Mouse (Mus musculus): ENCODE data around the gene Rasal3.

The Rasal3 gene

GRCm38 (mm10) chr17:32356766-32357760, 46.3 kb downstream of the Rasal3 start:
- no peak for DNase-seq (ENCODE audit: low read depth in 2 of 2, low spot score in 2 of 2)

- no peak for DNase-seq (ENCODE audit: low read depth in 2 of 2, low spot score in 2 of 2)
Measured at GRCm38 (mm10) chr17:32356281-32356680, 47.1 kb downstream of the Rasal3 start.

GRCm38 (mm10) chr17:32355031-32355430, 48.4 kb downstream of the Rasal3 start:
- DNase-seq (ENCODE audit: low read depth in 2 of 2, low spot score in 2 of 2) = no peak

- no peak for DNase-seq (ENCODE audit: low read depth in 2 of 2, low spot score in 2 of 2)
Measured at GRCm38 (mm10) chr17:32354211-32354610, 49.2 kb downstream of the Rasal3 start.

DNA sequence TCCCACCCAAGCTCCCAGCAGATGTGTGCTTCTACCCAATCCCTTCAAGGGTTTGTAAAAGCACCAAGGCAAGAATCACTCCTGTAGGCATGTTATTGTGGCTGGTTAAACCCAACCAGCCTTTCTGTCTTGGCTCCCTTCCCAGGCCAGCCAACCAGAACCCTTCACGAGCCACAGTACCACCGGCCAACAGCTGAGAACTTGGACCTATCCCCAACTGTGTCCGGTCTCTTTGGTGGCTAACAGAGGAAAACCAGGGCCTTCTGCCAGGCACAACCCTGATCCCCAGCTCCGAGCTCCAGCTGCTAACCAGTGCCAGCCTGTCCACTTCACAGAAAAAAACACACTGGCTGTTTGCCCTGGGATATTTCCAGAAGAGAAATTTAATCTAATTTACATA, 49.7 kb downstream of the Rasal3 start:
- DNase-seq (ENCODE audit: low read depth in 2 of 2, low spot score in 2 of 2) = no peak

DNA sequence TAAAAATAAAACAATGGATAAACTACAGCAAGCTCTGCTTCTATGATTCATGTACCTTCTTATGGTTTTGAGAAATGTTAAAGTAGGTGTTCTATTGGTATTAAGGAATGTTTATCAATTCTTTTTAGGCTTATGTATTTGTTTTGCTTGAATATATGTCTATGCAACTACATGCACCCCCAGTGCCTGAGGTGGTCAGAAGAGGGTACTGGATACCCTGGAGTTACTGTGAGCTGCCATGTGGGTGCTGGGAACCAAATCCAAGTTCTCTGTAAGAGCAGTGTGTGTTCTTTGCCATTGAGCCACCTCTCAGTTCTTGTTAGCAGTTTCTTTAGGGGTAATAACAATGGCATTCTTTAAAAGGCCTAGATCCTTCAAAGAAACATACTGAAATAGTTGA, 51.7 kb downstream of the Rasal3 start:
- no peak for DNase-seq (ENCODE audit: low read depth in 2 of 2, low spot score in 2 of 2)

DNA sequence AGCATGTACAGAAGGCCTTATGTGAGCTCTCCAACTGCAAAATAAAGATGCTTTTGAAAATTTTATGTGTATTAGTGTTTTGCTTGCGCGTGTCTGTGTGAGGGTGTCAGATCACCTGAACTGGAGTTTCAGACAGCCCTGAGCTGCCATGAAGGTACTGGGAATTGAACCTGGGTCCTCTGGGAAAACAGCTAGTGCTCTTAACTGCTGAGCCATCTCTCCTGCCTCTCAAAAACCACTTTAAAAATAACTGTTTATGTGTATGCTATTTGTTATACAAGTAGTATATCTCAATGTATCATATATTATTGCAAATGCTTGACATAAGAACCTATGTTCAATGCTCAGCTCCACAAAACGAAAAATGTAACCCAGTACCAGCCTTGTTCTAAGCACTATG, 52.1 kb downstream of the Rasal3 start:
- no peak for DNase-seq (ENCODE audit: low read depth in 2 of 2, low spot score in 2 of 2)

- DNase-seq (ENCODE audit: low read depth in 2 of 2, low spot score in 2 of 2) = peak; percentile 88 to 91
Measured at GRCm38 (mm10) chr17:32350382-32350983, 52.9 kb downstream of the Rasal3 start, which contains the start of gene Akap8l. Akap8l (minus strand) TSS chr17:32350607.

- DNase-seq (ENCODE audit: low read depth in 2 of 2, low spot score in 2 of 2) = no peak
Measured at GRCm38 (mm10) chr17:32349851-32350381, 53.5 kb downstream of the Rasal3 start.

DNA sequence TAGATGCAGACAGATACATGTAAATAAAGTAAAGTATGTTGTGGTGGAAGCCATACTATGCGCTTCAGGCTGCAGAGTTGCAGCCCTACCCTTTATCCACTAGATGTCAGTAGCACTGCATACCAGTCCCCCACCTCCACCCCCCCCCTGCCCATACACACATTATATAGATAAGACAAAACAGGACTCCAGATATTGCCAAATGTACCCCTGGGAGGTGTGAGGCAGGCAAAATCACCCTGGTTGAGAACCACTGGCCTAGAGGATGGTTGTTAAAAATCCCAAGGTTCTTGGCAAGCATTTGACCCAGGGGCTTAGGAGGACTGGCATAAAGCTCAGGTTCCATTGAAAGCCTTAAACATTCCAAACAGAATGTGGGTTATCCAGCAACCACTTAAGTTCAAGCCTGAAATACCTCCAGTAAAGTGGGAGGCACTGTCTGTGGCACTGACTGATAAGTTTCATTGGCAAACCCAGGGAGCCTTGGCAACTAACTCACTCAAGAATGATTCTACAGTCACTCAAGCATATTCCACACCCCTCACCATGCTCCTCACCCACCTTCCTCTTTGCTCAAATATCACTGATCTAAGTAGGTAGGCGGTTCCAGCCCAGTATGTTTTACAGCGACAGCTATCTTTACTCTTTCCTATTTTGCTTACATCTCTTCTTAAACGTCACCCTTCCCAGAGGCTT, 54.2 kb downstream of the Rasal3 start:
- peak in 1 of 2 experiments; percentile 38 for DNase-seq (ENCODE audit: low read depth in 2 of 2, low spot score in 2 of 2)

DNA sequence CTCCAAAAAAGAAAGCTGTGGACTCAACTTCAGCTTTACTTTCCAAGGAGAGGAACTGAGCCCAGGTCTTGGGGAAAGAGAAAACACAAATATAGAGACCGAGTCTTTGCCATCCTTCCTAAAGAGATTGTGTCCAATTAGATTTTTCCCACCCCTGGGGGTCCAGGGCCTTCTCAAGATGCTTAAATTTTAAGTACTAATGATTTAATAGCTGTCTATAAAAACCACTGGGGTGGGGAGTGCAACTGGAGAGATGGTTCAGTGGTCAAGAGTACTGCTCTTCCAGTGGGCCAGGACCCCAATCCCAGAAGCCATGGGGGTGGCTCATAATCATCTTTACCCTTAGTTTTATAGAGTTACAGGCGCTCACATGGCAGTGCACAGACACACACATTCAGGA, 55.0 kb downstream of the Rasal3 start:
- DNase-seq (ENCODE audit: low read depth in 2 of 2, low spot score in 2 of 2) = no peak

DNA sequence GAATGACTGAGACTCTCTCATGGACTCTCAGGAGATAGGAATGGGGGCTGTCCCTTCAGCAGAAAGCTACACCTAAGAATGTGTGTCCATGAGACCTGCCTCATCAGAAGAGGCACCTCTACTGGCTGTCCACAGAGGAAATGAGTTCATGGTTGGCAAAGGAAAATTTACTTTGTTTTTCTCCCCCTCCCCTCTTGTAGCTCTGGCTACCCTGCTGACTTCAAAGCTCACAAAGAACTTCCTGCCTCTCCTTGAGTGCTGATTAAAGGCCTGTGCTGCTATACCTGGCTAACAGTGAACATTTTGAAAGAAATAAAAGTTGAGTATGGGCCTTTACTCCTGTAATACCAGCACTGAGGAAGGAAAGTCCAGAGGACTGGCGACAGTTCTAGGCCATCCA, 62.3 kb downstream of the Rasal3 start:
- no peak for DNase-seq (ENCODE audit: low read depth in 2 of 2, low spot score in 2 of 2)

Measured in CD8-positive naive resting alpha-beta T cell, adult 2 months (primary cell).